ENCODE assay signal across 10 mouse cellular contexts in genomic region chr2:147170538-147170937, GRCm38 (mm10). TPM values are rescaled to one million over a fixed set of nuclear protein-coding genes. Genes with fewer than 3 reads are reported as not detected.
"Had no signal": no experiment of that assay in that cellular context is flagged by ENCODE, and none has a peak within 500 bp of the region (broad histone marks: within the 10 kb centered on the region; RNA-seq: fewer than 3 reads in every experiment).

No protein-coding gene starts in this region.

RNA-seq across cellular contexts. Expression of gene Nkx2-2, which starts 23.5 kb away (rescaled TPM):
- total RNA-seq: megakaryocyte, adult 5-6 weeks had no signal
- polyA plus RNA-seq: kidney, embryonic 16.5 days; limb, embryonic 10.5 days; limb, embryonic 13.5 days; liver, embryonic 13.5 days; liver, embryonic 16.5 days; lung, adult 2 months; lung, postnatal 0 days; macrophage; thymus, postnatal 0 days had no signal
